Mouse (Mus musculus) liver, embryonic 12.5 days (tissue): ENCODE measurements around the gene Ano9. TPM values are rescaled to one million over a fixed set of nuclear protein-coding genes. Genes with fewer than 3 reads are reported as not detected.

ENCODE experiments used
- ATAC-seq: fragments of 200-750 bp; cut with Nextera tagmentation; 2 replicates; pipeline ENCODE4 v1.8.0; 2017; ENCODE audit warnings: moderate number of reproducible peaks, mild to moderate bottlenecking, moderate library complexity
- H3K27ac ChIP-seq: fragments of 300-500 bp; sonication (generic); 2 replicates; pipeline ENCODE4 v1.5.1; 2016; ENCODE audit warnings: mild to moderate bottlenecking
- H3K27me3 ChIP-seq: fragments of 300-500 bp; sonication (generic); replicated peaks from 2 replicates; pipeline ENCODE4 v1.6.1; 2016; ENCODE audit warnings: mild to moderate bottlenecking, moderate library complexity
- H3K36me3 ChIP-seq: fragments of 300-500 bp; sonication (generic); 2 replicates; pipeline ENCODE4 v1.6.1; 2016; ENCODE audit warnings: mild to moderate bottlenecking, moderate library complexity
- H3K4me1 ChIP-seq: fragments of 300-500 bp; sonication (generic); 2 replicates; pipeline ENCODE4 v1.6.1; 2016
- H3K4me2 ChIP-seq: fragments of 300-500 bp; sonication (generic); 2 replicates; pipeline ENCODE4 v1.6.1; 2016; ENCODE audit warnings: mild to moderate bottlenecking, moderate library complexity
- H3K4me3 ChIP-seq: fragments of 300-500 bp; sonication (generic); 2 replicates; pipeline ENCODE4 v1.5.1; 2016; ENCODE audit warnings: mild to moderate bottlenecking, moderate library complexity
- H3K9ac ChIP-seq: fragments of 300-500 bp; sonication (generic); 2 replicates; pipeline ENCODE4 v1.6.1; 2016; ENCODE audit warnings: mild to moderate bottlenecking, moderate library complexity
- H3K9me3 ChIP-seq: fragments of 300-500 bp; sonication (generic); replicated peaks from 2 replicates; pipeline ENCODE4 v1.6.1; 2016; ENCODE audit warnings: mild to moderate bottlenecking, moderate library complexity
- WGBS: fragments of 180-500 bp; shearing (Covaris S2); methylation state at CpG from one replicate; pipeline ENCODE4 v1.1.7; 2016; ENCODE audit not compliant: insufficient replicate concordance; 5-methylcytosine and 5-hydroxymethylcytosine counted together
- polyA plus RNA-seq: library from polyadenylated mRNA; unstranded; fragments of >200 nt; fragmentation: Nextera tagmentation; extraction: Ambion mirVana; gene quantifications from 2 replicates; pipeline ENCODE4 v1.2.1, GENCODE M21; 2016

Ano9 gene
- polyA plus RNA-seq, result 0.15 and 0.19 TPM in 2 replicates

GRCm38 (mm10) chr7:141117636-141118035, at the start of gene Ano9:
TSS of gene Ano9 (minus strand) at chr7:141117806.
- H3K4me3 ChIP-seq, result no peak within 1 kb of the TSS
- no peak within 1 kb of the TSS for H3K27ac ChIP-seq
- H3K36me3 ChIP-seq, result no peaks in the 10 kb centered on the region
- peaks cover 52% of the 10 kb centered on the region for H3K4me1 ChIP-seq
- no peak within 1 kb of the TSS for H3K9ac ChIP-seq
- no peak for ATAC-seq
- no peaks in the 10 kb centered on the region for H3K9me3 ChIP-seq
- no peak within 1 kb of the TSS; the same call in 1 of the 2 replicates for H3K4me2 ChIP-seq
- 28% methylated on average over 8 of the region's 9 CpGs for WGBS
- H3K27me3 ChIP-seq, result peaks cover 15% of the 10 kb centered on the region

- peaks cover 34% of the 10 kb centered on the region for H3K4me1 ChIP-seq
- no peak overlapping the region for H3K4me2 ChIP-seq
- ATAC-seq, result no peak
- H3K36me3 ChIP-seq, result peaks cover 65% of the 10 kb centered on the region
- no peaks in the 10 kb centered on the region for H3K9me3 ChIP-seq
- 0 out of 2 replicates have a peak overlapping the region, but pooled peaks have one; percentile 20 for H3K9ac ChIP-seq
- H3K27me3 ChIP-seq, result no peaks in the 10 kb centered on the region
- H3K27ac ChIP-seq, result 0 out of 2 replicates have a peak overlapping the region, but pooled peaks have one; percentile 33
- WGBS, result 60% methylated on average over 6 of the region's 6 CpGs
- H3K4me3 ChIP-seq, result no peak overlapping the region
These were observed 47.2 kb upstream of the Ano9 start for GRCm38 (mm10) chr7:141164850-141165249.

GRCm38 (mm10) chr7:141164397-141164796, 46.8 kb upstream of the Ano9 start:
- Histone ChIP-seq H3K36me3 (peaks cover 70% of the 10 kb centered on the region), H3K4me1 (peaks cover 30% of the 10 kb centered on the region), H3K4me3 (no peak overlapping the region), H3K9me3 (no peaks in the 10 kb centered on the region), H3K4me2 (no peak overlapping the region), H3K9ac (0 out of 2 replicates have a peak overlapping the region, but pooled peaks have one; percentile 20), H3K27ac (0 out of 2 replicates have a peak overlapping the region, but pooled peaks have one; percentile 33), H3K27me3 (no peaks in the 10 kb centered on the region)
- ATAC-seq, result no peak
- 89% methylated on average over 7 of the region's 7 CpGs for WGBS

GRCm38 (mm10) chr7:141155362-141155761, 37.8 kb upstream of the Ano9 start:
- 94% methylated on average over 9 of the region's 9 CpGs for WGBS
- H3K27me3 ChIP-seq, result no peaks in the 10 kb centered on the region
- no peak overlapping the region for H3K27ac ChIP-seq
- ATAC-seq, result no peak
- H3K9ac ChIP-seq, result no peak overlapping the region
- H3K36me3 ChIP-seq, result peaks cover 97% of the 10 kb centered on the region
- H3K4me2 ChIP-seq, result no peak overlapping the region
- H3K4me3 ChIP-seq, result no peak overlapping the region
- 0 out of 2 replicates have a peak, but pooled peaks cover 4% of the 10 kb centered on the region for H3K4me1 ChIP-seq
- H3K9me3 ChIP-seq, result no peaks in the 10 kb centered on the region

DNA sequence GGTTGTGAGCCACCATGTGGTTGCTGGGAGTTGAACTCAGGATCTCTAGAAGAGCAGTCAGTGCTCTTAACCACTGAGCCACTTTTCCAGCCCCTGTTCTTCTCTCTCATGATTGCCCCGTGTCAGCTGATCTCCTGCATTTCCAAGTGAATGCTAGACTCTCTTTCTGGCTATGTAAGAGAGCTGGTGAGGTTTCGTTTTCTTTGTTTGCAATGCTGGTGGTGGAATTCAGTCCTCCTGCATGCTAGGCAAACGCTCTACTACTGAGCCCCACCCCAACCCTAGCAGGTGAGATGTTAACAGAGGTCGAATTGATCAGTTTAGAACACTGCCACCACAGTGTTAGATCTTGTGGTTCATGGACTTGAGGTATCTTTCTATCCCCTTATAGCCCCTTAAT, 31.0 kb upstream of the Ano9 start:
- Histone ChIP-seq H3K9ac (no peak overlapping the region), H3K4me3 (no peak overlapping the region), H3K27me3 (no peaks in the 10 kb centered on the region), H3K27ac (peak overlapping the region; percentile 86; the same call in 1 of the 2 replicates), H3K4me1 (peaks cover 46% of the 10 kb centered on the region), H3K36me3 (peaks cover 99% of the 10 kb centered on the region), H3K4me2 (no peak overlapping the region), H3K9me3 (no peaks in the 10 kb centered on the region)
- WGBS, result 71% methylated on average over 4 of the region's 4 CpGs
- no peak for ATAC-seq

GRCm38 (mm10) chr7:141147044-141147443, 29.4 kb upstream of the Ano9 start:
- Histone ChIP-seq H3K27me3 (no peaks in the 10 kb centered on the region), H3K9me3 (no peaks in the 10 kb centered on the region), H3K4me3 (peak overlapping the region; percentile 14; the same call in 1 of the 2 replicates), H3K36me3 (peaks cover 99% of the 10 kb centered on the region), H3K9ac (peak overlapping the region; percentile 52), H3K4me2 (peak overlapping the region; percentile 45), H3K27ac (peak overlapping the region; percentile 86), H3K4me1 (peaks cover 62% of the 10 kb centered on the region)
- ATAC-seq, result peak; percentile 18; the same call in 1 of the 2 replicates
- 62% methylated on average over 6 of the region's 6 CpGs for WGBS

DNA sequence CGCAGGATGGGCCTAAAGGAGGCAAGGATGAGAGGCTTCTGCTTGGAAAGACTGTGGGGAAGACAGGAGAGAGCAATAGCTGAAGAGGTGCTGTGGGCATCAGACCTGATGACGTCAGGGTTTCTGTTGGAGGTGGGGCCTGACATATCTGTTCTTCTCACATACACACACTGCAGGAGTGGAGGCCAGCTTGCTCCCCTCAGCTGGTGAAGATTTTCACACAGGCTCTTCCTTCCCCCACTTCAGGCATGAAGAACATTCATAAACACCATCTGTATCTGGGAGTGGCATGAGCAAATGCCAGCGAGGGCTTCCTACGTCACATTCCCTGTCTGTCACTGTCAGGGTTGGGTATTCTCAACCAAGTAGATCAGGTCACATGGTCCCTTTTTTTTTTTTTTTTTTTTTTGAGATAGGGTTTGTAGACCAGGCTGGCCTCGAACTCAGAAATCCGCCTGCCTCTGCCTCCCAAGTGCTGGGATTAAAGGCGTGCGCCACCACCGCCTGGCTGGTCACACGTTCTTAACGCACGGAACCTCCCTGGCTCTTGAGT, 28.5 kb upstream of the Ano9 start:
- H3K36me3 ChIP-seq, result peaks cover 99% of the 10 kb centered on the region
- H3K4me2 ChIP-seq, result peak overlapping the region; percentile 45

GRCm38 (mm10) chr7:141145403-141145802, 27.8 kb upstream of the Ano9 start:
- ATAC-seq, result no peak
- peak overlapping the region; percentile 53 for H3K9ac ChIP-seq
- 0 out of 2 replicates have a peak overlapping the region, but pooled peaks have one; percentile 2 for H3K4me3 ChIP-seq
- H3K9me3 ChIP-seq, result no peaks in the 10 kb centered on the region
- 45% methylated on average over 1 of the region's 1 CpGs for WGBS
- peaks cover 99% of the 10 kb centered on the region for H3K36me3 ChIP-seq
- H3K4me1 ChIP-seq, result peaks cover 78% of the 10 kb centered on the region
- H3K27me3 ChIP-seq, result no peaks in the 10 kb centered on the region
- peak overlapping the region; percentile 45 for H3K4me2 ChIP-seq
- H3K27ac ChIP-seq, result peak overlapping the region; percentile 86

More for the DNA sequence above, 28.5 kb upstream of the Ano9 start:
- peak; percentile 87 for ATAC-seq
- Histone ChIP-seq H3K27me3 (no peaks in the 10 kb centered on the region), H3K9me3 (no peaks in the 10 kb centered on the region), H3K4me3 (peak overlapping the region; percentile 14; the same call in 1 of the 2 replicates), H3K9ac (peak overlapping the region; percentile 53), H3K4me1 (peaks cover 71% of the 10 kb centered on the region), H3K27ac (peak overlapping the region; percentile 86)
- 71% methylated on average over 12 of the region's 12 CpGs for WGBS

DNA sequence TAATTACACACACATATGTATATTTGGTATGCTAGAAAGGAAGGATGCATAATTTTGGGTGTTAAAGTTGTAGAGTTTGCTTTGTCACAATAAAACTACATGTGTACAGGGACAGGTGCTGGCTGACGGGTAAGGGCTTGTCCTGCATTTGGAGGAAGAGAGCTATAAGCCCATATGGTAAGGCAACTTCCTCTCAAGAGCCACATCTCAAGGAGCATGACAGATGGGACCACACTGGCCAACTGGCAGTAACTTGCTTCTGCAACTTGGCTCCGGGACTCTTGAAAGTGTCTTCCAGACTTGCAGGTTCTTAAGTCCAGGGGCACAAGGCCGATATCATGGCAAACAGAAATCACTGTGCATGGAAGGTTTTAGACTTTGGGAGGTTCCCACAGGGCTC, 27.0 kb upstream of the Ano9 start:
- WGBS, result 78% methylated on average over 3 of the region's 3 CpGs
- Histone ChIP-seq H3K4me1 (peaks cover 86% of the 10 kb centered on the region), H3K36me3 (peaks cover 99% of the 10 kb centered on the region), H3K4me2 (no peak overlapping the region), H3K27me3 (no peaks in the 10 kb centered on the region), H3K9ac (no peak overlapping the region), H3K4me3 (no peak overlapping the region), H3K27ac (peak overlapping the region; percentile 86), H3K9me3 (no peaks in the 10 kb centered on the region)
- no peak for ATAC-seq

GRCm38 (mm10) chr7:141143861-141144260, 26.3 kb upstream of the Ano9 start:
- no peaks in the 10 kb centered on the region for H3K9me3 ChIP-seq
- no peaks in the 10 kb centered on the region for H3K27me3 ChIP-seq
- peaks cover 93% of the 10 kb centered on the region for H3K4me1 ChIP-seq
- H3K27ac ChIP-seq, result peak overlapping the region; percentile 1; the same call in 1 of the 2 replicates
- H3K4me3 ChIP-seq, result no peak overlapping the region
- ATAC-seq, result no peak
- H3K36me3 ChIP-seq, result peaks cover 100% of the 10 kb centered on the region
- H3K4me2 ChIP-seq, result no peak overlapping the region
- H3K9ac ChIP-seq, result no peak overlapping the region
- 87% methylated on average over 2 of the region's 2 CpGs for WGBS

GRCm38 (mm10) chr7:141143112-141143511, 25.5 kb upstream of the Ano9 start:
- H3K4me2 ChIP-seq, result 0 out of 2 replicates have a peak overlapping the region, but pooled peaks have one; percentile 4
- no peak overlapping the region for H3K9ac ChIP-seq
- WGBS, result 51% methylated on average over 5 of the region's 5 CpGs
- no peak overlapping the region for H3K4me3 ChIP-seq
- H3K27me3 ChIP-seq, result no peaks in the 10 kb centered on the region
- H3K36me3 ChIP-seq, result peaks cover 100% of the 10 kb centered on the region
- H3K27ac ChIP-seq, result peak overlapping the region; percentile 37
- peaks cover 100% of the 10 kb centered on the region for H3K4me1 ChIP-seq
- no peaks in the 10 kb centered on the region for H3K9me3 ChIP-seq
- ATAC-seq, result no peak

- Histone ChIP-seq H3K36me3 (peaks cover 100% of the 10 kb centered on the region), H3K4me2 (peak overlapping the region; percentile 20), H3K9ac (no peak overlapping the region), H3K27ac (0 out of 2 replicates have a peak overlapping the region, but pooled peaks have one; percentile 31), H3K4me1 (peaks cover 99% of the 10 kb centered on the region), H3K4me3 (no peak overlapping the region), H3K9me3 (no peaks in the 10 kb centered on the region), H3K27me3 (no peaks in the 10 kb centered on the region)
- 64% methylated on average over 4 of the region's 4 CpGs for WGBS
- 0 out of 2 replicates have a peak, but pooled peaks have one; percentile 19 for ATAC-seq
These were observed 23.7 kb upstream of the Ano9 start for GRCm38 (mm10) chr7:141141326-141141725.
